Comparison of ENCODE assay signal across 16 mouse cellular contexts in genomic region chr15:66445258-66445657, GRCm38 (mm10). TPM values are rescaled to one million over a fixed set of nuclear protein-coding genes. Genes with fewer than 3 reads are reported as not detected.
DNase-seq lines count a peak whose midpoint lies in the region; ATAC-seq lines count a peak whose summit lies in the region.
"Had no signal": no experiment of that assay in that cellular context is flagged by ENCODE, and none has a peak within 500 bp of the region (broad histone marks: within the 10 kb centered on the region; RNA-seq: fewer than 3 reads in every experiment).

No protein-coding gene starts in this region.

- DNase-seq in CD4-positive helper T cell, adult 2 months (ENCODE audit: low read depth, low spot score), result peak; percentile 89
- DNase-seq in CD8-positive naive resting alpha-beta T cell, adult 2 months (ENCODE audit: low read depth in 2 of 2, low spot score in 2 of 2), result peak; percentile 63 to 70
- DNase-seq in thymus, postnatal 0 days (ENCODE audit: low spot score), result peak; percentile 14
- DNase-seq in urinary bladder, adult 2 months (ENCODE audit: low spot score), result no peak
- no peak for DNase-seq in left cerebral cortex, postnatal 10 days (ENCODE audit: extremely low spot score in 1 of 2, low spot score in 2 of 2)
- DNase-seq: adrenal gland, postnatal 25 days; cerebellum, adult 9-10 months; gastrocnemius, postnatal 10 days; heart, adult 18-20 months; kidney, postnatal 14 days; liver, postnatal 0 days had no signal

- intact Hi-C loops in left cerebral cortex, postnatal 10 days (cut with DNase I), result loop anchor here (5.0 kb wide), 1 partner anchor 278 kb away; no protein-coding TSS in a partner anchor

- ATAC-seq in megakaryocyte, adult 5-6 weeks (ENCODE audit: poor library complexity, severe bottlenecking), result peak; percentile 88
- ATAC-seq in cerebellum, adult (ENCODE audit: insufficient number of reproducible peaks, low FRiP score, low TSS enrichment), result no peak
- ATAC-seq: intestine, embryonic 15.5 days; liver, postnatal 0 days; midbrain, embryonic 15.5 days had no signal

RNA-seq across cellular contexts. Expression of gene Lrrc6, which starts 55.5 kb away (rescaled TPM):
- total RNA-seq in megakaryocyte, adult 5-6 weeks (2015), result 0.34 and 0.74 TPM in 2 replicates
- 0.22 TPM in 1 of 2 replicates, not detected in the other for total RNA-seq in megakaryocyte, adult 5-6 weeks (2017)
- polyA plus RNA-seq in thymus, postnatal 0 days (2015; fragmentation: Nextera tagmentation; extraction: Ambion mirVana), result 0.21 and 0.23 TPM in 2 replicates
- 0.10 and 0.13 TPM in 2 replicates for polyA plus RNA-seq in urinary bladder, adult 2 months (2012; rRNA removed)
- 1 to 10 TPM; 2.9 TPM for total RNA-seq in left cerebral cortex, postnatal 10 days (2021)
- total RNA-seq: gastrocnemius, postnatal 10 days; heart, adult 18-20 months had no signal
- polyA plus RNA-seq: intestine, embryonic 15.5 days; liver, postnatal 0 days; macrophage had no signal

Comparison
In these comparisons a context has a peak if more than half of its experiments do, and no peak if none do; other contexts are left out.
1. DNase-seq: peak in CD4-positive helper T cell, adult 2 months (single experiment), CD8-positive naive resting alpha-beta T cell, adult 2 months (2 of 2) and thymus, postnatal 0 days (single experiment); none in urinary bladder, adult 2 months (single experiment) and left cerebral cortex, postnatal 10 days (0 of 2).